Mouse (Mus musculus): ENCODE measurements around the gene Tbl3. TPM values are rescaled to one million over a fixed set of nuclear protein-coding genes. Genes with fewer than 3 reads are reported as not detected.

Gene Tbl3
- total RNA-seq (2015) (27.6 and 36.8 TPM in 2 replicates), total RNA-seq (2017) (41.1 and 45.3 TPM in 2 replicates)

GRCm38 (mm10) chr17:24706982-24707800 is at the start of gene Tbl3:
Gene Tbl3 (minus strand): TSS chr17:24707660.
- peak; percentile 89 for ATAC-seq (replicated peaks; ENCODE audit: poor library complexity)

GRCm38 (mm10) chr17:24752415-24753394 is 45.2 kb upstream of the Tbl3 start, which contains the start of gene Hs3st6:
Gene Hs3st6 (plus strand): TSS chr17:24752988.
- ATAC-seq (replicated peaks; ENCODE audit: poor library complexity), result peak; percentile 46

GRCm38 (mm10) chr17:24751528-24751927 is 44.1 kb upstream of the Tbl3 start:
- no peak for ATAC-seq (replicated peaks; ENCODE audit: poor library complexity)

GRCm38 (mm10) chr17:24746986-24747385 is 39.5 kb upstream of the Tbl3 start:
- no peak for ATAC-seq (replicated peaks; ENCODE audit: poor library complexity)

GRCm38 (mm10) chr17:24745526-24746497 is 38.4 kb upstream of the Tbl3 start:
- ATAC-seq (replicated peaks; ENCODE audit: poor library complexity), result peak; percentile 96

- no peak for ATAC-seq (replicated peaks; ENCODE audit: poor library complexity)
Observed at GRCm38 (mm10) chr17:24744381-24744780, 36.9 kb upstream of the Tbl3 start.

- ATAC-seq (replicated peaks; ENCODE audit: poor library complexity), result no peak
Observed at GRCm38 (mm10) chr17:24743896-24744295, 36.4 kb upstream of the Tbl3 start.

GRCm38 (mm10) chr17:24742307-24742706 is 34.8 kb upstream of the Tbl3 start:
- ATAC-seq (replicated peaks; ENCODE audit: poor library complexity), result peak; percentile 42

- ATAC-seq (replicated peaks; ENCODE audit: poor library complexity), result no peak
Observed at GRCm38 (mm10) chr17:24739926-24740325, 32.5 kb upstream of the Tbl3 start.

GRCm38 (mm10) chr17:24738238-24738637 is 30.8 kb upstream of the Tbl3 start:
- no peak for ATAC-seq (replicated peaks; ENCODE audit: poor library complexity)

- peak; percentile 45 for ATAC-seq (replicated peaks; ENCODE audit: poor library complexity)
Observed at GRCm38 (mm10) chr17:24737135-24737810, 29.8 kb upstream of the Tbl3 start.

- ATAC-seq (replicated peaks; ENCODE audit: poor library complexity), result peak; percentile 95
Observed at GRCm38 (mm10) chr17:24736330-24737051, 29.0 kb upstream of the Tbl3 start, which contains the start of gene Msrb1. Gene Msrb1 (plus strand): TSS chr17:24736642.

- no peak for ATAC-seq (replicated peaks; ENCODE audit: poor library complexity)
Observed at GRCm38 (mm10) chr17:24735446-24735845, 28.0 kb upstream of the Tbl3 start.

GRCm38 (mm10) chr17:24734513-24734912 is 27.1 kb upstream of the Tbl3 start:
- ATAC-seq (replicated peaks; ENCODE audit: poor library complexity), result no peak

GRCm38 (mm10) chr17:24733434-24734050 is 26.1 kb upstream of the Tbl3 start:
- no peak for ATAC-seq (replicated peaks; ENCODE audit: poor library complexity)

GRCm38 (mm10) chr17:24732233-24732935 is 24.9 kb upstream of the Tbl3 start:
- no peak for ATAC-seq (replicated peaks; ENCODE audit: poor library complexity)

GRCm38 (mm10) chr17:24730787-24731186 is 23.3 kb upstream of the Tbl3 start:
- ATAC-seq (replicated peaks; ENCODE audit: poor library complexity), result no peak

GRCm38 (mm10) chr17:24729067-24729466 is 21.6 kb upstream of the Tbl3 start:
- ATAC-seq (replicated peaks; ENCODE audit: poor library complexity), result no peak
